Mouse (Mus musculus) kidney, postnatal 36 days (tissue): ENCODE data around the gene Mrpl51.

Experiments used
- DNase-seq, 2 experiments: peaks; one replicate each; pipeline ENCODE4 v3.0.0; 2021 to 2022; ENCODE audit warnings: mixed read lengths in 2 of 2

Gene Mrpl51

GRCm38 (mm10) chr6:125236341-125236740 is 44.7 kb downstream of the Mrpl51 start:
- DNase-seq = no peak

GRCm38 (mm10) chr6:125236782-125237181 is 45.2 kb downstream of the Mrpl51 start, which contains the start of gene Cd27:
Gene Cd27, minus strand, starts transcription at chr6:125237010.
- DNase-seq = no peak

GRCm38 (mm10) chr6:125237421-125237820 is 45.8 kb downstream of the Mrpl51 start:
- DNase-seq = no peak

- no peak for DNase-seq
Observed at GRCm38 (mm10) chr6:125238396-125238795, 46.8 kb downstream of the Mrpl51 start.

- DNase-seq = no peak
Observed at GRCm38 (mm10) chr6:125239547-125239946, 47.9 kb downstream of the Mrpl51 start.

GRCm38 (mm10) chr6:125240617-125241016 is 49.0 kb downstream of the Mrpl51 start:
- DNase-seq = no peak

- no peak for DNase-seq
Observed at GRCm38 (mm10) chr6:125241566-125241965, 50.0 kb downstream of the Mrpl51 start.

- DNase-seq = no peak
Observed at GRCm38 (mm10) chr6:125244551-125244950, 53.0 kb downstream of the Mrpl51 start.
